Mouse (Mus musculus) gastrocnemius, postnatal 36 days (tissue): Measurements from ENCODE around the gene Trappc13. TPM values are rescaled to one million over a fixed set of nuclear protein-coding genes. Genes with fewer than 3 reads are reported as not detected.

Source experiments
- DNase-seq, 2 experiments: peaks; one replicate each; pipeline ENCODE4 v3.0.0; 2022
- intact Hi-C: fragments of 180-260 bp; cut with DNase I; formaldehyde crosslinking; loops from one replicate; pipeline ENCODE4 v1.15.1; 2025
- total RNA-seq, 2 experiments: library from RNA; stranded (reverse); gene quantifications; 2 replicates each; pipeline ENCODE4 v1.2.3; 2021

Trappc13 gene
- total RNA-seq, 2 experiments from 2014 or later = 29.1 to 29.9 TPM

GRCm38 (mm10) chr13:104122078-104122840 is 56.0 kb downstream of the Trappc13 start:
- intact Hi-C loops = no loop called here
- no peak for DNase-seq

GRCm38 (mm10) chr13:104114827-104115226 is 63.4 kb downstream of the Trappc13 start:
- intact Hi-C loops = no loop called here

GRCm38 (mm10) chr13:104113782-104114181 is 64.5 kb downstream of the Trappc13 start:
- no peak for DNase-seq
- intact Hi-C loops = no loop called here

More at GRCm38 (mm10) chr13:104114827-104115226, 63.4 kb downstream of the Trappc13 start:
- no peak for DNase-seq

GRCm38 (mm10) chr13:104112266-104112900 is 65.9 kb downstream of the Trappc13 start:
- no peak for DNase-seq

GRCm38 (mm10) chr13:104110526-104110925 is 67.7 kb downstream of the Trappc13 start:
- intact Hi-C loops = no loop called here
- no peak for DNase-seq

More at GRCm38 (mm10) chr13:104112266-104112900, 65.9 kb downstream of the Trappc13 start:
- intact Hi-C loops = no loop called here

- intact Hi-C loops = no loop called here
- peak; percentile 8 to 25 for DNase-seq
Measured at GRCm38 (mm10) chr13:104109816-104110521, 68.3 kb downstream of the Trappc13 start.

- intact Hi-C loops = no loop called here
- DNase-seq = peak; percentile 75 to 76
Measured at GRCm38 (mm10) chr13:104109288-104109815, 68.9 kb downstream of the Trappc13 start, which contains the start of the genes Nln and Sgtb. Gene Nln, minus strand, starts transcription at chr13:104109614. Gene Sgtb, plus strand, starts transcription at chr13:104109741.

- intact Hi-C loops = no loop called here
- no peak for DNase-seq
Measured at GRCm38 (mm10) chr13:104108651-104109287, 69.5 kb downstream of the Trappc13 start.

GRCm38 (mm10) chr13:104101606-104102235 is 76.5 kb downstream of the Trappc13 start:
- intact Hi-C loops = no loop called here
- no peak for DNase-seq

GRCm38 (mm10) chr13:104100416-104100815 is 77.9 kb downstream of the Trappc13 start:
- intact Hi-C loops = no loop called here
- DNase-seq = no peak

GRCm38 (mm10) chr13:104097190-104097589 is 81.1 kb downstream of the Trappc13 start:
- intact Hi-C loops = no loop called here
- no peak for DNase-seq

GRCm38 (mm10) chr13:104095955-104096354 is 82.3 kb downstream of the Trappc13 start:
- DNase-seq = no peak
- intact Hi-C loops = no loop called here

- intact Hi-C loops = loop anchor here (5.0 kb wide), 1 partner anchor 392 kb away; no protein-coding TSS in a partner anchor
- DNase-seq = no peak
Measured at GRCm38 (mm10) chr13:104094531-104095385, 83.5 kb downstream of the Trappc13 start.

Other genes with a start within 250 kb of the Trappc13 start
- gene Nln, start 68.9 kb downstream of the Trappc13 start, total RNA-seq = 1 to 10 TPM; 6.9 to 8.2 TPM
- under 1 TPM; 0.52 to 0.71 TPM for gene Sgtb, start 68.7 kb downstream of the Trappc13 start, total RNA-seq
- 10 to 100 TPM; 19.1 to 24.3 TPM for gene Trim23, start 328 bp upstream of the Trappc13 start, total RNA-seq
- gene Cenpk, start 50.1 kb upstream of the Trappc13 start, total RNA-seq = not detected
- gene Ppwd1, start 50.4 kb upstream of the Trappc13 start, total RNA-seq = 1 to 10 TPM; 5.7 to 6.4 TPM
- gene Adamts6, start 109.4 kb upstream of the Trappc13 start, total RNA-seq = 1 to 10 TPM in 1 of 2 experiments, under 1 TPM in 1; 0.67 to 1.2 TPM